Mouse (Mus musculus) intestine, postnatal 0 days (tissue): ENCODE results near the gene Vwa5b1. TPM values are rescaled to one million over a fixed set of nuclear protein-coding genes. Genes with fewer than 3 reads are reported as not detected.

ENCODE experiments used
- ATAC-seq: fragments of 200-750 bp; cut with Nextera tagmentation; 2 replicates; pipeline ENCODE4 v1.8.0; 2017; ENCODE audit warnings: mild to moderate bottlenecking, moderate TSS enrichment, moderate library complexity
- H3K27ac ChIP-seq: fragments of 300-500 bp; sonication (generic); 2 replicates; pipeline ENCODE4 v1.5.1; 2014; ENCODE audit warnings: mild to moderate bottlenecking, low read depth, low read length, moderate library complexity
- H3K27me3 ChIP-seq: fragments of 300-500 bp; sonication (generic); replicated peaks from 2 replicates; pipeline ENCODE4 v1.6.1; 2014; ENCODE audit warnings: low read length, mixed read lengths; ENCODE audit not compliant: control insufficient read depth, insufficient read depth
- H3K36me3 ChIP-seq: fragments of 300-500 bp; sonication (generic); 2 replicates; pipeline ENCODE4 v1.6.1; 2014; ENCODE audit warnings: mild to moderate bottlenecking, moderate library complexity; ENCODE audit not compliant: control insufficient read depth, insufficient read depth
- H3K4me1 ChIP-seq: fragments of 300-500 bp; sonication (generic); replicated peaks from 2 replicates; pipeline ENCODE4 v1.6.1; 2014; ENCODE audit warnings: antibody characterized with exemption, low read length, mixed read lengths; ENCODE audit not compliant: control insufficient read depth, insufficient read depth
- H3K4me2 ChIP-seq: fragments of 300-500 bp; sonication (generic); replicated peaks from 2 replicates; pipeline ENCODE4 v1.6.1; 2014; ENCODE audit warnings: low read depth, mild to moderate bottlenecking, moderate library complexity
- H3K4me3 ChIP-seq: fragments of 300-500 bp; sonication (generic); 2 replicates; pipeline ENCODE4 v1.5.1; 2014; ENCODE audit warnings: low read depth, low read length
- H3K9ac ChIP-seq: fragments of 300-500 bp; sonication (generic); 2 replicates; pipeline ENCODE4 v1.6.1; 2014; ENCODE audit warnings: mild to moderate bottlenecking, low read depth, low read length
- H3K9me3 ChIP-seq: fragments of 300-500 bp; sonication (generic); 2 replicates; pipeline ENCODE4 v1.6.1; 2016; ENCODE audit warnings: mixed run types; ENCODE audit not compliant: control insufficient read depth
- CTCF ChIP-seq: sonication (generic); IDR thresholded peaks from 2 replicates; pipeline ENCODE4 v1.5.1; 2016; ENCODE audit warnings: low read depth, mild to moderate bottlenecking, control low read depth, antibody characterized with exemption, moderate library complexity
- WGBS: fragments of 180-500 bp; shearing (Covaris S2); extraction: QIAGEN DNeasy Blood & Tissue Kit; methylation state at CpG from one replicate; pipeline ENCODE4 v1.1.7; 2014; 5-methylcytosine and 5-hydroxymethylcytosine counted together
- polyA plus RNA-seq: library from polyadenylated mRNA; unstranded; fragments of >200 nt; fragmentation: Nextera tagmentation; extraction: Ambion mirVana; gene quantifications from 2 replicates; pipeline ENCODE4 v1.2.1, GENCODE M21; 2015

Vwa5b1 gene
- polyA plus RNA-seq, 1 experiment from 2014 or later: 0.16 TPM

- no peaks in the 10 kb centered on the region for H3K4me1 ChIP-seq
- H3K27ac ChIP-seq: no peak overlapping the region
- no peaks in the 10 kb centered on the region for H3K36me3 ChIP-seq
- no peak overlapping the region for H3K4me2 ChIP-seq
- no peak overlapping the region for H3K4me3 ChIP-seq
- TF ChIP-seq CTCF: no peak
- no peaks in the 10 kb centered on the region for H3K9me3 ChIP-seq
- H3K9ac ChIP-seq: no peak overlapping the region
- H3K27me3 ChIP-seq: no peaks in the 10 kb centered on the region
- WGBS: 28% methylated on average over 4 of the region's 4 CpGs
- ATAC-seq: no peak
Observed at GRCm38 (mm10) chr4:138642272-138642671, 6.6 kb upstream of the Vwa5b1 start.

- no peaks in the 10 kb centered on the region for H3K36me3 ChIP-seq
Observed at GRCm38 (mm10) chr4:138636146-138636511, 445 bp upstream of the Vwa5b1 start.

GRCm38 (mm10) chr4:138628256-138628655 lies 7.4 kb downstream of the Vwa5b1 start:
- Histone ChIP-seq H3K4me1 (no peaks in the 10 kb centered on the region), H3K9ac (no peak overlapping the region), H3K9me3 (no peaks in the 10 kb centered on the region), H3K27ac (no peak overlapping the region), H3K27me3 (no peaks in the 10 kb centered on the region), H3K4me2 (no peak overlapping the region), H3K4me3 (no peak overlapping the region), H3K36me3 (no peaks in the 10 kb centered on the region)
- ATAC-seq: peak; percentile 84
- no peak for TF ChIP-seq CTCF
- WGBS: 32% methylated on average over 5 of the region's 5 CpGs

More at GRCm38 (mm10) chr4:138636146-138636511, 445 bp upstream of the Vwa5b1 start:
- WGBS: 43% methylated on average over 4 of the region's 4 CpGs
- TF ChIP-seq CTCF: no peak
- Histone ChIP-seq H3K9ac (no peak overlapping the region), H3K27ac (no peak overlapping the region), H3K27me3 (no peaks in the 10 kb centered on the region), H3K4me3 (no peak overlapping the region), H3K9me3 (no peaks in the 10 kb centered on the region), H3K4me2 (no peak overlapping the region), H3K4me1 (no peaks in the 10 kb centered on the region)
- no peak for ATAC-seq

GRCm38 (mm10) chr4:138614454-138614853 lies 21.2 kb downstream of the Vwa5b1 start:
- Histone ChIP-seq H3K27ac (no peak overlapping the region), H3K9ac (no peak overlapping the region), H3K36me3 (no peaks in the 10 kb centered on the region), H3K4me3 (no peak overlapping the region), H3K27me3 (no peaks in the 10 kb centered on the region), H3K4me1 (no peaks in the 10 kb centered on the region), H3K4me2 (no peak overlapping the region), H3K9me3 (no peaks in the 10 kb centered on the region)
- TF ChIP-seq CTCF: no peak
- 5% methylated on average over 8 of the region's 8 CpGs for WGBS
- ATAC-seq: no peak

GRCm38 (mm10) chr4:138601926-138602325 lies 33.8 kb downstream of the Vwa5b1 start:
- Histone ChIP-seq H3K27ac (no peak overlapping the region), H3K9ac (no peak overlapping the region), H3K4me1 (no peaks in the 10 kb centered on the region), H3K9me3 (no peaks in the 10 kb centered on the region), H3K4me2 (no peak overlapping the region), H3K27me3 (no peaks in the 10 kb centered on the region; the same call in 1 of the 2 replicates), H3K36me3 (no peaks in the 10 kb centered on the region), H3K4me3 (no peak overlapping the region)
- ATAC-seq: no peak
- no peak for TF ChIP-seq CTCF
- WGBS: 55% methylated on average over 9 of the region's 9 CpGs

GRCm38 (mm10) chr4:138597904-138598347 lies 37.8 kb downstream of the Vwa5b1 start:
- Histone ChIP-seq H3K4me1 (no peaks in the 10 kb centered on the region), H3K9ac (no peak overlapping the region), H3K4me3 (no peak overlapping the region), H3K9me3 (no peaks in the 10 kb centered on the region), H3K36me3 (no peaks in the 10 kb centered on the region), H3K4me2 (no peak overlapping the region), H3K27ac (no peak overlapping the region), H3K27me3 (no peaks in the 10 kb centered on the region)
- 12% methylated on average over 7 of the region's 7 CpGs for WGBS
- no peak for TF ChIP-seq CTCF
- no peak for ATAC-seq
